Mouse (Mus musculus) granulocyte monocyte progenitor cell, adult 5-6 weeks (primary cell): ENCODE measurements around the gene C1qtnf7. TPM values are rescaled to one million over a fixed set of nuclear protein-coding genes. Genes with fewer than 3 reads are reported as not detected.

Experiments used
- ATAC-seq: replicated peaks from 2 replicates; pipeline ENCODE4 v1.8.0; 2016; ENCODE audit warnings: mild to moderate bottlenecking, moderate TSS enrichment, inconsistent platforms; ENCODE audit not compliant: poor library complexity, severe bottlenecking
- total RNA-seq, 2 experiments: library from RNA; stranded (forward) in 1 of 2; stranded (reverse) in 1 of 2; fragments of 200-712, 200-1000 nt in 1 of 2; fragments of >200 nt in 1 of 2; fragmentation: Nextera tagmentation in 1 of 2; gene quantifications; 2 replicates each; pipeline ENCODE4 v1.2.3; 2014 to 2017

Gene C1qtnf7
- total RNA-seq, 2 experiments from 2014 or later, result not detected

- ATAC-seq, result no peak
These were observed 86.3 kb downstream of the C1qtnf7 start for GRCm38 (mm10) chr5:43601601-43602000.

GRCm38 (mm10) chr5:43602518-43602917, 87.2 kb downstream of the C1qtnf7 start:
- no peak for ATAC-seq

GRCm38 (mm10) chr5:43603559-43603958, 88.2 kb downstream of the C1qtnf7 start:
- ATAC-seq, result no peak

GRCm38 (mm10) chr5:43608073-43608472, 92.7 kb downstream of the C1qtnf7 start:
- ATAC-seq, result no peak

- no peak for ATAC-seq
These were observed 94.4 kb downstream of the C1qtnf7 start for GRCm38 (mm10) chr5:43609760-43610159.

- no peak for ATAC-seq
These were observed 106.4 kb downstream of the C1qtnf7 start for GRCm38 (mm10) chr5:43621575-43622299.

GRCm38 (mm10) chr5:43625407-43625806, 110.1 kb downstream of the C1qtnf7 start:
- no peak for ATAC-seq

GRCm38 (mm10) chr5:43634071-43634601, 118.8 kb downstream of the C1qtnf7 start:
- ATAC-seq, result no peak

GRCm38 (mm10) chr5:43634602-43635081, 119.3 kb downstream of the C1qtnf7 start:
- ATAC-seq, result peak; percentile 53; the same call in 1 of the 2 replicates

GRCm38 (mm10) chr5:43645020-43645419, 129.7 kb downstream of the C1qtnf7 start:
- ATAC-seq, result no peak

- no peak for ATAC-seq
These were observed 131.9 kb downstream of the C1qtnf7 start for GRCm38 (mm10) chr5:43647098-43647774.

GRCm38 (mm10) chr5:43661498-43661897, 146.2 kb downstream of the C1qtnf7 start:
- no peak for ATAC-seq

GRCm38 (mm10) chr5:43661997-43662961, 146.9 kb downstream of the C1qtnf7 start, which contains the start of gene Cc2d2a:
Gene Cc2d2a (plus strand): TSS chr5:43662346.
- ATAC-seq, result peak; percentile 60

GRCm38 (mm10) chr5:43663531-43663930, 148.2 kb downstream of the C1qtnf7 start:
- ATAC-seq, result no peak

GRCm38 (mm10) chr5:43665144-43665543, 149.8 kb downstream of the C1qtnf7 start:
- no peak for ATAC-seq

Other genes with a start within 250 kb of the C1qtnf7 start
- 5.2 and 5.4 TPM in 2 replicates for gene Cc2d2a, start 146.8 kb downstream of the C1qtnf7 start, total RNA-seq (2014; fragmentation: Nextera tagmentation)
- 2.6 TPM in 2 replicates for gene Cc2d2a, start 146.8 kb downstream of the C1qtnf7 start, total RNA-seq (2017)